Mouse (Mus musculus): ENCODE results near the gene Arhgap42. TPM values are rescaled to one million over a fixed set of nuclear protein-coding genes. Genes with fewer than 3 reads are reported as not detected.

The Arhgap42 gene
- polyA plus RNA-seq (2012; rRNA removed): 7.4 and 9.7 TPM in 2 replicates

DNA sequence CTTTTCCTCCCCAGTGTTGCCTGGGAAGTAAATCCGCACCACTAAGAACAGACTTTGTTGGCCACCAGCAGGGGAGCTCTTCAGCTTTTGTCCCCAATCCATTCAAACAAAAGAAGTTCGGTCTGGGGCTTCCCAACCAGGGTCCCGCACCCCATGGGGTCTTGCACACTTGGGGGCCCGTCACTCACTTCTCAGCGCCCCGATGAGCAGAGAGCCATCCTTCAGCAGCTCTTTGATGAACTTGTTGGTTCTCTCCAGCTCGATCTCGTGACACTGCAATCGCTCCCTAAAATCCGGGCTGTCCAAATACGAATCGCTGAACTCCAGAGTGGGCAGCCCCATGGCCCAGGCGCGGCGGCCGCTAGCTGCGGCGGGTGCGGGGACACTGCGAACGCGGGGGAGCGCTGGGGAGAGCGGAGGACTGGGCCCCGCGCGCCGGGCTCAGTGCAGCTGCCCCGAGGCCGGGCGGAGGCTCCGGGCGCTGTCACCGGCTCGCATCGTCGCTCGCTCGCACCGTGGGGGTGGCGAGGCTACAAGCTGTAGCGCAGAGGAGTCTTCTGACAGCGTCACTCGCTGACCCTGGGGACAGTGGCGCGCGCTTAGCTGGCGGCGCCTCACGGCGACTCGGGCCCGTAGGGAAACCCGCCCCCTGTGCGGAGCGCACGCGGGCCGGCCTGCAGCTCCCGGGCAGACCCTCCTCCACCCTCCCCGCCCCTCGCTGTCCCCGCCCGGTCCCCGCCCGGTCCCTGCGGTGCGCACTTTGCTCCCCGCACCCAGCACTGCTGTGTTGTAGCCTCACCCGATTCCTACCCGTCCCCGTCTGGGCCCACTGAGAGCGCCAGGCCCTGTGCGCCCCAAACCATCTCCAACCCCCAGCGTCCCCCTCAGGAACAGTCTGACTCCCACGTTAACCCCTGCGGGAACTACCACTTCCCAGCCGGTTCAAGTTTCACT is at the start of gene Arhgap42:
Arhgap42 (minus strand) TSS at position 664 of the 954 bp plus-strand sequence.
- DNase-seq (ENCODE audit: low read depth): peak; percentile 90
- TF ChIP-seq POLR2A (IDR thresholded peaks at IDR 0.05; ENCODE audit: borderline replicate concordance, extremely low read depth, insufficient read depth, insufficient read length, poor library complexity, severe bottlenecking) (peak; percentile 61), CTCF (IDR thresholded peaks at IDR 0.05; ENCODE audit: borderline replicate concordance, extremely low read depth, insufficient read depth, insufficient read length) (peak; percentile 68; the same call in 1 of the 2 replicates)

DNA sequence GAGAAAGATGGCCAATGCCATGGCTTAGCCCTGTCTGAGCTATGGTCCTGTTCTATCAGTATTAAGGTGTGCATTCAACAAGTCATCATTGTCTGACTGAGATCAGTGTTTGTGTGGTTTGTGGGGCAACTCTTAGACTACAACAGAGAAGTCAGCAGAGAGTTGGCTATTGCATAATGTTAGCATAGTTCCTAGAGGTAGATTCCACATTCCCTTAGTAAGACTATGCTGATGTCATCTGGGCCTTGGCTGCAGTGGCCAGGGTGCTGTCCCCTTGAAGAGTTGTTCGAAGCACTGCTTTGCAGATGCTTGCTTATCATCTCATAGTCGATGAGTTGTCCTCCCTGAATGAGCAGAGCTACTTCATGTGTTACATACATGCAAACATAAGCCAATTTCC is 49.2 kb upstream of the Arhgap42 start:
- TF ChIP-seq CTCF (IDR thresholded peaks at IDR 0.05; ENCODE audit: borderline replicate concordance, extremely low read depth, insufficient read depth, insufficient read length) (no peak), POLR2A (IDR thresholded peaks at IDR 0.05; ENCODE audit: borderline replicate concordance, extremely low read depth, insufficient read depth, insufficient read length, poor library complexity, severe bottlenecking) (no peak)
- DNase-seq (ENCODE audit: low read depth): no peak

DNA sequence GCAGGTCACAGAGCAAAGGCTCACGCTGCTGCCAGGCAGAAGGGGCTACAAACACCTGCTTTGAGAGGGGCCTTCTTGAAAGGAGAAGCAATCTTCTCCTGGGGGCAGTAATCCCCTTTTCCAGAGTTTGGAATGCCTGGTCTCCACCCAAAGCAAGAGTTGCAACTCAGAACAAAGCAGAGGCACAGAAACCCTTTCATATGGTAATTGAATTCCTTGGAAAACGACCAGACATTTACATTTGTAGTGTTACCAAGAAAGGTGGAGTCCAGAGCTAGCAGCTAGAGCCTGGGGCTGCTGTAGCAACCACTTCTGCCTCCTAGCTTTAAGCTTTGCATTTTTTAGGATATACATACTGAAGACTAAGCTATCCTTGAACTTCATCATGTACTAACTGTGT is 30.4 kb upstream of the Arhgap42 start:
- no peak for TF ChIP-seq POLR2A (IDR thresholded peaks at IDR 0.05; ENCODE audit: borderline replicate concordance, extremely low read depth, insufficient read depth, insufficient read length, poor library complexity, severe bottlenecking)
- no peak for TF ChIP-seq CTCF (IDR thresholded peaks at IDR 0.05; ENCODE audit: borderline replicate concordance, extremely low read depth, insufficient read depth, insufficient read length)
- peak; percentile 88 for DNase-seq (ENCODE audit: low read depth)

DNA sequence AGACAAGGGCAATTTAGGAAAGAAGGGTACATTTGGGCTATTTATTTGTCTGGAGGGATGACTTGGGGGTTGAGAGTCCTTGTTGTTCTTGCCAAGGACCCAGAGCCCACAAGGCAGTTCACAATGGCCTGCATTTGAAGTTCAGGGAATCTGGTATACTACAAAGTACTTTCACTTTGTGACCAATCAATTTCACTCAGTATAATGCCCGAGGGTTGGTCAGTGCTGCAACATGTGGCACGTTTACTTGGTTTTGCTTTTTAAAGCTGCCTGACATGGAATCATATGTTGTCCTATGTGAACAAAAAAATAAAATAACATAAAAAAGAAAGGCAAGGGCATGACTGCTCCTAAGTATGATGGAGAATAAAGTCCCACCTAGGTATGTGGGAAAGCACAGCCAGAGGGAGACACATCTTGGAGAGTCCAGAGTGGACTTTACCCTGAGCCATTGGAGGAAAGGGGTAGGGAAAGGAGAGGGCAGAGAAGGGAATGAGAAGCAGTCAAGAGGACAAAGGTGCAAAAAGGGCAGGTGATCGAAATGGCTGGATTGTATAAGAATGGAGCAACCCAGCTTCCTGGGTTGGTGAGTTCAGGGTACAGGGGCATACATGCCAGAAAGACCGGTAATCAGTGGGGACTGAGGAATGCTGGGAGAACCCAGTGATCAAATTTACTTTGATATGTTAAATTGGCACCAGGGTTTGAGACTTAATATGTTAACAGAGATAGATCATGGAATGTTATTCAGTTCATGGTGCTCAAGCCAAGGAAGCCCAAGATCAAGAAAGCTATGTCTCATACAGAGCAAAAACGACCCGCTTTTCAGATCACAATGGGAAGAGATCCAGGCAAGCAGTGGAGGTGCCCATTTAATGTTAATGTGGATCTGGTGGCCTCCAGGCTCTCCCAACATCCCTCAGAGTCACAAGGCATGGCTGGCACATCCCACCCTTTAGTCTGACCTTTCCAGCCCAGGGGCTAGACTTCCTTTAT is 29.0 kb upstream of the Arhgap42 start:
- TF ChIP-seq POLR2A (IDR thresholded peaks at IDR 0.05; ENCODE audit: borderline replicate concordance, extremely low read depth, insufficient read depth, insufficient read length, poor library complexity, severe bottlenecking) (no peak), CTCF (IDR thresholded peaks at IDR 0.05; ENCODE audit: borderline replicate concordance, extremely low read depth, insufficient read depth, insufficient read length) (no peak)
- DNase-seq (ENCODE audit: low read depth): no peak

DNA sequence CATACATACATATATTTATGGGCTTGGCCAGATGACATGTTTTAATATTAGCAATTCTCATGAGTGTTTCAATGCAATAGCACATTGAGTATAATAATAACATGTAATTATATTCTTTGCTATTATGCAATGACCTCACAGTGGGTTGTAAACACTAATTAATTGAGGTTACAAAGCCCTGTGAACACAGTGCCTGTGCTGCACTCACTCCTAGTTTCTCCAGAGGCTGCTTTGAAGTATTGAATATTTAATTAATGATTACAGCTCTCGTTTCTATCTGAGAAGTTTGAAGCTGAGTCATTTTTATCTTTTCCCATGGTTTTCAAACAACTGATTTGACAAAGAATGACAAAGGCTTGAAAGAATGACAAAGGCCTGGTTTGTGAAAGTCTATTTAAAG is 24.6 kb upstream of the Arhgap42 start:
- DNase-seq (ENCODE audit: low read depth): peak; percentile 47
- no peak for TF ChIP-seq CTCF (IDR thresholded peaks at IDR 0.05; ENCODE audit: borderline replicate concordance, extremely low read depth, insufficient read depth, insufficient read length)
- TF ChIP-seq POLR2A (IDR thresholded peaks at IDR 0.05; ENCODE audit: borderline replicate concordance, extremely low read depth, insufficient read depth, insufficient read length, poor library complexity, severe bottlenecking): no peak

DNA sequence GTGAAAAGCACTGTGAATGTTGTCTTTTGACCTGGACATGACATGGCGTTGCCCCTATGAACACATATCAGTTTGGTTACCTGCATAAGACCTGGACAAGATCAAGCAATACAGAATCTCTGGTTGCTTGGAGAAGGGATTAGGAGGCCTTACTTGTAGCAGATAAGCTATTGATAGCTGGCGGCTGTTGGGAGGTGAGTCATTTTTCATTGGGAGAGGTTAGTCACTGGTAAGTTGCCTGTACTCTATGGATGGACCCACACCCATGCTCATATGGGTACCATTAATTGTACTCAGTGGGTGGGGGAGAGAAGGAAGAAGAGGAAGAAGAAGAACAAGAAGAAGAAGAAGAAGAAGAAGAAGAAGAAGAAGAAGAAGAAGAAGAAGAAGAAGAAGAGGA is 23.6 kb upstream of the Arhgap42 start:
- TF ChIP-seq POLR2A (IDR thresholded peaks at IDR 0.05; ENCODE audit: borderline replicate concordance, extremely low read depth, insufficient read depth, insufficient read length, poor library complexity, severe bottlenecking) (no peak), CTCF (IDR thresholded peaks at IDR 0.05; ENCODE audit: borderline replicate concordance, extremely low read depth, insufficient read depth, insufficient read length) (no peak)
- no peak for DNase-seq (ENCODE audit: low read depth)

DNA sequence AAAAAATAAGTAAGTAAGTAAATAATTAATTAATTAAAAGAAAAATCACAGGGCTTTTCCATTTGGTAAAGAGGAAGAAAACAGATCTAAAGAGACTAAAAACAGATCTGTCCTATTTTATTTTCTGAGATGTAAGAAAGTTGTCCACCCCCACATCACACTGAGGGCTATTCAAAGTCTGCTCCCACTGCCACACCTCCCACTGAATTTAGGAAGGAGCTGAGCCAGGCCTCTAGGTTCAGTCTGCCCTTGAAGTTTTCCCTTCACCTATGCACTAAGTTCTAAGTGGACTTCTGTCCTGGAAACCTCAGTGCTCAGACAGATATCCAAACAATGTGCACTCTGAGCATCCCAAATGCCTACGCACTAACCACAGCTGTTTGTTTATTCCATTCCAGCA is 15.9 kb upstream of the Arhgap42 start:
- no peak for DNase-seq (ENCODE audit: low read depth)
- no peak for TF ChIP-seq POLR2A (IDR thresholded peaks at IDR 0.05; ENCODE audit: borderline replicate concordance, extremely low read depth, insufficient read depth, insufficient read length, poor library complexity, severe bottlenecking)
- TF ChIP-seq CTCF (IDR thresholded peaks at IDR 0.05; ENCODE audit: borderline replicate concordance, extremely low read depth, insufficient read depth, insufficient read length): no peak

DNA sequence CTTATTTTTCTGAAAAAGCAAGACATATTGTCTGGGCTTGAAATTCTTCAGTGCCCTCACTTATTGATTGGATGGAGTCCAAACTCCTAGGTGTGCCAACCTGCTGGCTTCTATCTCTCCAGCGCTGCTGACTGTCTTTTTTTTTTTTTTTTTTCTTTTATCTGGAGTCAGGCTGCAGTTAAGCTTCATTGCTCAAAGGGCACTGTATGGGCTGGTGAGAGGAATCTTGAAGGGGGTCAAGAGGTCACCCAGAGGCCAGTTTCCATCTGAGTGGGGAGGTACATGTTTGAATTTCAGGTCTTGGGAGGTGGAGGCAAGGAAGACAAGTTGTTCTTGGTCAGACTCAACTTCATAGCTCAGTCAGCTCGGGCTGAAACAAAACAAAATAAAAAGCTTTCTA is 9.6 kb upstream of the Arhgap42 start:
- TF ChIP-seq POLR2A (IDR thresholded peaks at IDR 0.05; ENCODE audit: borderline replicate concordance, extremely low read depth, insufficient read depth, insufficient read length, poor library complexity, severe bottlenecking) (no peak), CTCF (IDR thresholded peaks at IDR 0.05; ENCODE audit: borderline replicate concordance, extremely low read depth, insufficient read depth, insufficient read length) (no peak)
- DNase-seq (ENCODE audit: low read depth): no peak

DNA sequence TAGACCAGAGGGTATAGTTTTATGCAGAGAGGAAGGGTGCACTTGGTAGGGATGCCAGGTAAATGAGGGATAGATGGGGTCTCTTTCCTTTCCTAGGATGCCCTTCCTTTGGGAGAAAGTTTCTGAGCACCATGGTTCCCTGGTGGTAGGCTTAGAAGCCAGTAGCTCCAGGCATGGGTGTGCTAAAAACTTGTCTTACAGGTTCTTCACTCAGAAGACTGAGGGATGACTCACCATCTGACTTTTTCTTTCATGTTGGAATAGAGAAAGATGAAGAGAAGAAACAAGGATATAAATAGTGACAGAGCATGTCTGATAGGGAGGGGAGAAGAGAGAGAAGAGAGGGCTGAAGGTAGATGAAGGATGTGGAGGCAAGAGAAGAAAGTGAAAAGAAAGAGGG is 7.1 kb upstream of the Arhgap42 start:
- no peak for TF ChIP-seq POLR2A (IDR thresholded peaks at IDR 0.05; ENCODE audit: borderline replicate concordance, extremely low read depth, insufficient read depth, insufficient read length, poor library complexity, severe bottlenecking)
- no peak for TF ChIP-seq CTCF (IDR thresholded peaks at IDR 0.05; ENCODE audit: borderline replicate concordance, extremely low read depth, insufficient read depth, insufficient read length)
- no peak for DNase-seq (ENCODE audit: low read depth)

DNA sequence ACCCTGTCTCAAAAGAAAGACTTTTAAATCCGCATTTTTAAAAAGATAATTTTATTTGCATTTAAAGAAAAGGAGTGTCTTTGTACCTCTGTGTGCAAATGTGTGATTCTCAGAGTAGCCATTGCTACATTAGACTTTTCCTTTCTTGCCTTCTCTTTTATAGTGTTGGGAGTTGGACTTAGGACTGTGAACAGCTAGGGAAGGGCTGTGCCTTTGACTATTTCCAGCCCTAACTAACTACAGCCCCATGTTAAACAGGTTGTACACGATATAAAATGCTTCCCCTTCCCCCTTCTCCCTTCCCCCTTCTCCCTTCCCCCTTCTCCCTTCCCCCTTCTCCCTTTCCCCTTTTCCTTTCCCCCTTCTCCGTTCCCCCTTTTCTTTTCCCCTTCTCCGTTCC is 4.9 kb upstream of the Arhgap42 start:
- TF ChIP-seq CTCF (IDR thresholded peaks at IDR 0.05; ENCODE audit: borderline replicate concordance, extremely low read depth, insufficient read depth, insufficient read length) (no peak), POLR2A (IDR thresholded peaks at IDR 0.05; ENCODE audit: borderline replicate concordance, extremely low read depth, insufficient read depth, insufficient read length, poor library complexity, severe bottlenecking) (no peak)
- no peak for DNase-seq (ENCODE audit: low read depth)

Data from brain, embryonic 14.5 days (tissue).